Mouse (Mus musculus) liver, postnatal 0 days (tissue): ENCODE measurements around the gene Psmb6. TPM values are rescaled to one million over a fixed set of nuclear protein-coding genes. Genes with fewer than 3 reads are reported as not detected.
A peak's percentile ranks its signal among the peaks of the same experiment; 100 is the strongest.
"Not testable (repeated sequence)": the region's sequence is repeated elsewhere in the genome, so short reads cannot be mapped to it uniquely, and the experiment has no call there.

ENCODE experiments used
- ATAC-seq: fragments of 200-750 bp; cut with Nextera tagmentation; 2 replicates; pipeline ENCODE4 v1.8.0; 2017; ENCODE audit warnings: mild to moderate bottlenecking, moderate library complexity
- DNase-seq: peaks from one replicate; pipeline ENCODE4 v3.0.0-alpha.2; 2016
- H3K27ac ChIP-seq: fragments of 300-500 bp; sonication (generic); 2 replicates; pipeline ENCODE4 v1.5.1; 2014; ENCODE audit warnings: antibody characterized with exemption, moderate library complexity, mild to moderate bottlenecking, low read depth
- H3K27me3 ChIP-seq: fragments of 300-500 bp; sonication (generic); 2 replicates; pipeline ENCODE4 v1.6.1; 2014; ENCODE audit warnings: low read length, control low read depth, mixed read lengths; ENCODE audit not compliant: insufficient read depth
- H3K36me3 ChIP-seq: fragments of 300-500 bp; sonication (generic); replicated peaks from 2 replicates; pipeline ENCODE4 v1.6.1; 2014; ENCODE audit warnings: mild to moderate bottlenecking, control low read depth, low read length, moderate library complexity, mixed read lengths; ENCODE audit not compliant: insufficient read depth
- H3K4me1 ChIP-seq: fragments of 300-500 bp; sonication (generic); 2 replicates; pipeline ENCODE4 v1.6.1; 2014; ENCODE audit warnings: antibody characterized with exemption, mild to moderate bottlenecking, control low read depth; ENCODE audit not compliant: insufficient read depth
- H3K4me2 ChIP-seq: fragments of 300-500 bp; sonication (generic); 2 replicates; pipeline ENCODE4 v1.6.1; 2014; ENCODE audit warnings: low read depth, mild to moderate bottlenecking, low read length, moderate library complexity, mixed read lengths
- H3K4me3 ChIP-seq: fragments of 300-500 bp; sonication (generic); 2 replicates; pipeline ENCODE4 v1.5.1; 2014; ENCODE audit warnings: low read depth, low read length
- H3K9ac ChIP-seq: fragments of 300-500 bp; sonication (generic); replicated peaks from 2 replicates; pipeline ENCODE4 v1.6.1; 2014; ENCODE audit warnings: mild to moderate bottlenecking, moderate library complexity
- H3K9me3 ChIP-seq: fragments of 300-500 bp; sonication (generic); 2 replicates; pipeline ENCODE4 v1.6.1; 2016; ENCODE audit warnings: mild to moderate bottlenecking, control low read depth, low read length, mixed read lengths
- CTCF ChIP-seq: sonication (generic); IDR thresholded peaks from 2 replicates; pipeline ENCODE4 v1.5.1; 2016; ENCODE audit warnings: antibody characterized with exemption, low read depth
- EP300 ChIP-seq: IDR thresholded peaks from 2 replicates; pipeline ENCODE4 v1.6.1; 2016; ENCODE audit warnings: antibody characterized with exemption, low read depth, mild to moderate bottlenecking
- WGBS: fragments of 180-500 bp; shearing (Covaris S2); extraction: QIAGEN DNeasy Blood & Tissue Kit; methylation state at CpG from one replicate; pipeline ENCODE4 v1.1.7; 2014; ENCODE audit not compliant: insufficient replicate concordance; 5-methylcytosine and 5-hydroxymethylcytosine counted together
- polyA plus RNA-seq: library from polyadenylated mRNA; unstranded; fragments of >200 nt; fragmentation: Nextera tagmentation; extraction: Ambion mirVana; gene quantifications from 2 replicates; pipeline ENCODE4 v1.2.1, GENCODE M21; 2015

The Psmb6 gene
- polyA plus RNA-seq, 1 experiment from 2014 or later: 325 TPM

- Histone ChIP-seq H3K4me2 (peak overlapping the region; percentile 80), H3K9ac (peak overlapping the region; percentile 76; the same call in 1 of the 2 replicates), H3K27ac (no peak overlapping the region), H3K36me3 (peaks cover 12% of the 10 kb centered on the region), H3K4me3 (peak overlapping the region; percentile 86), H3K4me1 (peaks cover 6% of the 10 kb centered on the region), H3K9me3 (no peaks in the 10 kb centered on the region), H3K27me3 (no peaks in the 10 kb centered on the region)
- DNase-seq (no peak), ATAC-seq (no peak)
- 87% methylated on average over 12 of the region's 12 CpGs for WGBS
- TF ChIP-seq CTCF: no peak
- TF ChIP-seq EP300: no peak
These were observed 1.0 kb downstream of the Psmb6 start for GRCm38 (mm10) chr11:70526211-70526610.

GRCm38 (mm10) chr11:70528610-70529009, 3.4 kb downstream of the Psmb6 start:
- no peak overlapping the region for H3K4me3 ChIP-seq
- 75% methylated on average over 7 of the region's 7 CpGs for WGBS
- no peak for TF ChIP-seq CTCF
- TF ChIP-seq EP300: no peak

GRCm38 (mm10) chr11:70531065-70531464, 5.9 kb downstream of the Psmb6 start:
- ATAC-seq, H3K27me3 ChIP-seq, H3K9me3 ChIP-seq, DNase-seq, H3K27ac ChIP-seq, H3K4me3 ChIP-seq, H3K4me2 ChIP-seq, H3K9ac ChIP-seq, H3K4me1 ChIP-seq: not testable (repeated sequence)
- H3K36me3 ChIP-seq: peaks cover 12% of the 10 kb centered on the region
- 0 out of 2 replicates have a peak, but pooled peaks have one; percentile 12 for TF ChIP-seq CTCF
- 75% methylated on average over 2 of the region's 2 CpGs for WGBS

More at GRCm38 (mm10) chr11:70528610-70529009, 3.4 kb downstream of the Psmb6 start:
- ATAC-seq (no peak), DNase-seq (no peak)
- Histone ChIP-seq H3K9ac (no peak overlapping the region), H3K4me2 (no peak overlapping the region), H3K27ac (no peak overlapping the region), H3K4me1 (peaks cover 6% of the 10 kb centered on the region), H3K36me3 (peaks cover 12% of the 10 kb centered on the region), H3K27me3 (no peaks in the 10 kb centered on the region), H3K9me3 (no peaks in the 10 kb centered on the region)

GRCm38 (mm10) chr11:70532839-70533238, 7.7 kb downstream of the Psmb6 start, which contains the start of gene Gm40193:
Gene Gm40193 (minus strand): TSS chr11:70532939.
- Histone ChIP-seq H3K9ac (no peak within 1 kb of the TSS), H3K4me1 (no peaks in the 10 kb centered on the region), H3K27ac (no peak within 1 kb of the TSS), H3K4me3 (no peak within 1 kb of the TSS), H3K27me3 (no peaks in the 10 kb centered on the region; the same call in 1 of the 2 replicates), H3K4me2 (no peak within 1 kb of the TSS), H3K36me3 (peaks cover 6% of the 10 kb centered on the region; the same call in 1 of the 2 replicates), H3K9me3 (no peaks in the 10 kb centered on the region)
- ATAC-seq: no peak
- TF ChIP-seq CTCF (no peak), EP300 (no peak)
- WGBS: 76% methylated on average over 6 of the region's 6 CpGs
- no peak for DNase-seq

- Histone ChIP-seq H3K4me1 (peaks cover 4% of the 10 kb centered on the region; the same call in 1 of the 2 replicates), H3K9me3 (no peaks in the 10 kb centered on the region), H3K9ac (peak overlapping the region; percentile 63), H3K27me3 (peaks cover 5% of the 10 kb centered on the region; the same call in 1 of the 2 replicates), H3K36me3 (no peaks in the 10 kb centered on the region), H3K4me2 (peak overlapping the region; percentile 79), H3K27ac (peak overlapping the region; percentile 34; the same call in 1 of the 2 replicates), H3K4me3 (peak overlapping the region; percentile 58)
- TF ChIP-seq EP300 (no peak), CTCF (no peak)
- WGBS: 14% methylated on average over 9 of the region's 9 CpGs
- ATAC-seq (no peak), DNase-seq (no peak)
These were observed 14.3 kb downstream of the Psmb6 start for GRCm38 (mm10) chr11:70539423-70539822.

GRCm38 (mm10) chr11:70539877-70540587, 14.9 kb downstream of the Psmb6 start, which contains the start of gene Pld2:
Gene Pld2 (plus strand): TSS chr11:70540064.
- ATAC-seq (peak; percentile 97), DNase-seq (peak; percentile 88)
- Histone ChIP-seq H3K4me1 (peaks cover 4% of the 10 kb centered on the region; the same call in 1 of the 2 replicates), H3K9me3 (no peaks in the 10 kb centered on the region), H3K4me3 (peak within 1 kb of the TSS; percentile 58), H3K4me2 (peak within 1 kb of the TSS; percentile 79), H3K36me3 (no peaks in the 10 kb centered on the region), H3K27me3 (peaks cover 5% of the 10 kb centered on the region; the same call in 1 of the 2 replicates), H3K27ac (peak within 1 kb of the TSS; percentile 39; the same call in 1 of the 2 replicates), H3K9ac (peak within 1 kb of the TSS; percentile 63)
- peak; percentile 77 for TF ChIP-seq CTCF
- no peak for TF ChIP-seq EP300
- under 1% methylated on average over 55 of the region's 65 CpGs for WGBS
